Comparison of ENCODE assay signal across 27 mouse cellular contexts in the genomic region with DNA sequence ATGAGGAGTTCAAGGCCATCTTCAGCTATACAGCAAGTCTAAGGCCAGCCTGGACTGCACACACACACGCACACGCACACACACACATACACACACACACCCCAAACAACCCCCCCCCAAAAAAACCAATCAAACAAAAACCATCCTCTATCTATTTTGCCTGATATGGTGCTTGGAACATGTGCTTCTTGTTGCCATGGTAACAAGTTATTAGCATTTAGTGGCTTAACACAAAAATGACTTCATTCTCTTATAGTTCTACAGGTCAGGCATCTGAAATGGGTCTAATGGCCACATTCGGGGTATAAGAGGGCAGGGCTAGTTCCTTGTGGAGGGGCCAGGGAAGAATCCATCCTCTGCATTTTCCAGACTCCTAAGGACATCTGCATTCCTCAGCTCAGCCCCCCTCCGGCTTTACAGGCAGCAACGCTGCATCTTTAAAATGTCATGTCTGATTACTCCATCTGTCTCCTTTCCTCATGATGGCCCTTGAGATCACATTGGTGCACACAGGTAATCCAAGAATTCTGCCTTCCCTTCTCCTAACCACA. TPM values are rescaled to one million over a fixed set of nuclear protein-coding genes. Genes with fewer than 3 reads are reported as not detected.
DNase-seq lines count a peak whose midpoint lies in the region; ATAC-seq lines count a peak whose summit lies in the region.
"Had no signal": no experiment of that assay in that cellular context is flagged by ENCODE, and none has a peak within 500 bp of the region (broad histone marks: within the 10 kb centered on the region; RNA-seq: fewer than 3 reads in every experiment).

No protein-coding gene starts in this region.

- no peak overlapping the region for H3K4me3 ChIP-seq in heart, embryonic 16.5 days (ENCODE audit: low read length)
- H3K4me3 ChIP-seq in heart, embryonic 10.5 days: no peak overlapping the region
- H3K4me3 ChIP-seq in midbrain, embryonic 13.5 days (replicated peaks): no peak overlapping the region
- H3K4me3 ChIP-seq in midbrain, embryonic 10.5 days: no peak overlapping the region
- no peak overlapping the region for H3K4me3 ChIP-seq in hindbrain, embryonic 16.5 days (ENCODE audit: low read length)
- no peak overlapping the region for H3K4me3 ChIP-seq in neural tube, embryonic 15.5 days (replicated peaks)
- H3K4me3 ChIP-seq: embryonic facial prominence, embryonic 12.5 days; limb, embryonic 13.5 days; liver, embryonic 13.5 days had no signal

- H3K9ac ChIP-seq in heart, embryonic 16.5 days (ENCODE audit: low read length): no peak overlapping the region
- no peak overlapping the region for H3K9ac ChIP-seq in midbrain, embryonic 13.5 days (replicated peaks)
- no peak overlapping the region for H3K9ac ChIP-seq in hindbrain, embryonic 16.5 days (ENCODE audit: low read depth, low read length)
- H3K9ac ChIP-seq in neural tube, embryonic 15.5 days (replicated peaks): no peak overlapping the region
- H3K9ac ChIP-seq: embryonic facial prominence, embryonic 12.5 days; limb, embryonic 13.5 days; liver, embryonic 13.5 days had no signal

- no peak for DNase-seq in heart, embryonic 10.5 days (ENCODE audit: low spot score)
- no peak for DNase-seq in midbrain, embryonic 10.5 days (ENCODE audit: low spot score)
- no peak for DNase-seq in adrenal gland, adult 2 months
- DNase-seq: cerebellum, adult 18-20 months; cerebellum, postnatal 14 days; heart, postnatal 10 days; kidney, postnatal 25 days; liver, embryonic 13.5 days; lung, adult 2 months; thymus, postnatal 14 days had no signal

- no peak for ATAC-seq in heart, embryonic 16.5 days (replicated peaks; ENCODE audit: extremely low read depth, insufficient read depth, low FRiP score)
- no peak for ATAC-seq in midbrain, embryonic 13.5 days
- peak; percentile 15; the same call in 1 of the 2 replicates for ATAC-seq in hindbrain, embryonic 16.5 days
- peak; percentile 21; the same call in 1 of the 2 replicates for ATAC-seq in neural tube, embryonic 15.5 days (ENCODE audit: low FRiP score)
- ATAC-seq: intestine, postnatal 0 days had no signal

- H3K27ac ChIP-seq in heart, embryonic 16.5 days (ENCODE audit: low read length): peak overlapping the region; percentile 89; the same call in 1 of the 2 replicates
- H3K27ac ChIP-seq in heart, embryonic 10.5 days: no peak overlapping the region
- 0 out of 2 replicates have a peak overlapping the region, but pooled peaks have one; percentile 6 for H3K27ac ChIP-seq in midbrain, embryonic 13.5 days
- H3K27ac ChIP-seq in midbrain, embryonic 10.5 days (replicated peaks): no peak overlapping the region
- 0 out of 2 replicates have a peak overlapping the region, but pooled peaks have one; percentile 11 for H3K27ac ChIP-seq in hindbrain, embryonic 16.5 days (ENCODE audit: low read depth, low read length)
- peak overlapping the region; percentile 54 for H3K27ac ChIP-seq in neural tube, embryonic 15.5 days (replicated peaks)
- H3K27ac ChIP-seq: limb, embryonic 13.5 days; liver, embryonic 13.5 days had no signal

- 0 out of 2 replicates have a peak, but pooled peaks cover 5% of the 10 kb centered on the region for H3K9me3 ChIP-seq in heart, embryonic 16.5 days (replicated peaks; ENCODE audit: control insufficient read depth, low read length)
- 0 out of 2 replicates have a peak, but pooled peaks cover 3% of the 10 kb centered on the region for H3K9me3 ChIP-seq in heart, embryonic 10.5 days
- peaks cover 3% of the 10 kb centered on the region; the same call in 1 of the 2 replicates for H3K9me3 ChIP-seq in midbrain, embryonic 13.5 days
- no peaks in the 10 kb centered on the region for H3K9me3 ChIP-seq in midbrain, embryonic 10.5 days (replicated peaks)
- H3K9me3 ChIP-seq in hindbrain, embryonic 16.5 days (ENCODE audit: control insufficient read depth, low read length): no peaks in the 10 kb centered on the region
- H3K9me3 ChIP-seq in neural tube, embryonic 15.5 days (replicated peaks): no peaks in the 10 kb centered on the region
- H3K9me3 ChIP-seq: embryonic facial prominence, embryonic 12.5 days; limb, embryonic 13.5 days; liver, embryonic 13.5 days had no signal

- 84% methylated on average over 5 of the region's 5 CpGs for WGBS in heart, embryonic 16.5 days
- WGBS in heart, embryonic 10.5 days: 77% methylated on average over 5 of the region's 5 CpGs
- WGBS in midbrain, embryonic 13.5 days: 71% methylated on average over 5 of the region's 5 CpGs
- 84% methylated on average over 5 of the region's 5 CpGs for WGBS in midbrain, embryonic 10.5 days
- 60% methylated on average over 5 of the region's 5 CpGs for WGBS in hindbrain, embryonic 16.5 days
- 54% methylated on average over 5 of the region's 5 CpGs for WGBS in neural tube, embryonic 15.5 days

- no peaks in the 10 kb centered on the region for H3K36me3 ChIP-seq in heart, embryonic 16.5 days (ENCODE audit: control insufficient read depth, insufficient read depth)
- H3K36me3 ChIP-seq in heart, embryonic 10.5 days: no peaks in the 10 kb centered on the region
- H3K36me3 ChIP-seq in midbrain, embryonic 13.5 days: no peaks in the 10 kb centered on the region; the same call in 1 of the 2 replicates
- H3K36me3 ChIP-seq in midbrain, embryonic 10.5 days: no peaks in the 10 kb centered on the region
- peaks cover 5% of the 10 kb centered on the region; the same call in 1 of the 2 replicates for H3K36me3 ChIP-seq in hindbrain, embryonic 16.5 days (ENCODE audit: control insufficient read depth, insufficient read depth, low read length)
- H3K36me3 ChIP-seq in neural tube, embryonic 15.5 days: no peaks in the 10 kb centered on the region
- H3K36me3 ChIP-seq: embryonic facial prominence, embryonic 12.5 days; limb, embryonic 13.5 days; liver, embryonic 13.5 days had no signal

- peaks cover 41% of the 10 kb centered on the region for H3K4me1 ChIP-seq in heart, embryonic 16.5 days (ENCODE audit: control insufficient read depth, insufficient read depth, low read length)
- peaks cover 41% of the 10 kb centered on the region for H3K4me1 ChIP-seq in heart, embryonic 10.5 days
- H3K4me1 ChIP-seq in midbrain, embryonic 13.5 days (replicated peaks): peaks cover 40% of the 10 kb centered on the region
- peaks cover 30% of the 10 kb centered on the region for H3K4me1 ChIP-seq in midbrain, embryonic 10.5 days
- peaks cover 22% of the 10 kb centered on the region for H3K4me1 ChIP-seq in hindbrain, embryonic 16.5 days (ENCODE audit: control insufficient read depth, insufficient read depth, low read depth, low read length)
- peaks cover 31% of the 10 kb centered on the region for H3K4me1 ChIP-seq in neural tube, embryonic 15.5 days
- H3K4me1 ChIP-seq: liver, embryonic 13.5 days had no signal

- no peaks in the 10 kb centered on the region for H3K27me3 ChIP-seq in heart, embryonic 16.5 days (ENCODE audit: control insufficient read depth, insufficient read depth, low read length)
- H3K27me3 ChIP-seq in heart, embryonic 10.5 days (ENCODE audit: insufficient read depth, poor library complexity, severe bottlenecking): no peaks in the 10 kb centered on the region
- no peaks in the 10 kb centered on the region for H3K27me3 ChIP-seq in midbrain, embryonic 13.5 days
- no peaks in the 10 kb centered on the region for H3K27me3 ChIP-seq in midbrain, embryonic 10.5 days (ENCODE audit: low read depth, poor library complexity, severe bottlenecking)
- H3K27me3 ChIP-seq in hindbrain, embryonic 16.5 days (replicated peaks; ENCODE audit: control insufficient read depth, insufficient read depth, low read length): no peaks in the 10 kb centered on the region
- H3K27me3 ChIP-seq in neural tube, embryonic 15.5 days (replicated peaks): no peaks in the 10 kb centered on the region
- H3K27me3 ChIP-seq: embryonic facial prominence, embryonic 12.5 days; limb, embryonic 13.5 days; liver, embryonic 13.5 days had no signal

- H3K4me2 ChIP-seq in heart, embryonic 16.5 days (ENCODE audit: low read depth, low read length): no peak overlapping the region
- H3K4me2 ChIP-seq in midbrain, embryonic 13.5 days (replicated peaks): no peak overlapping the region
- no peak overlapping the region for H3K4me2 ChIP-seq in hindbrain, embryonic 16.5 days (ENCODE audit: low read length)
- H3K4me2 ChIP-seq in neural tube, embryonic 15.5 days: no peak overlapping the region
- H3K4me2 ChIP-seq: embryonic facial prominence, embryonic 12.5 days; limb, embryonic 13.5 days; liver, embryonic 13.5 days had no signal

RNA-seq across cellular contexts. Expression of a gene that starts 46.5 kb away (rescaled TPM):
- polyA plus RNA-seq in heart, embryonic 16.5 days (2015; fragmentation: Nextera tagmentation; extraction: Ambion mirVana): not detected in 2 replicates
- polyA plus RNA-seq in heart, embryonic 10.5 days (2016; fragmentation: Nextera tagmentation; extraction: Ambion mirVana): not detected in 2 replicates
- polyA plus RNA-seq in midbrain, embryonic 13.5 days (2015; fragmentation: Nextera tagmentation; extraction: Ambion mirVana): not detected in 2 replicates
- polyA plus RNA-seq in midbrain, embryonic 10.5 days (2016; fragmentation: Nextera tagmentation; extraction: Ambion mirVana): 0.12 TPM in 1 of 2 replicates, not detected in the other
- polyA plus RNA-seq in hindbrain, embryonic 16.5 days (2015; fragmentation: Nextera tagmentation; extraction: Ambion mirVana): not detected in 2 replicates
- polyA plus RNA-seq in neural tube, embryonic 15.5 days (2015; fragmentation: Nextera tagmentation; extraction: Ambion mirVana): not detected in 2 replicates
- under 1 TPM in 1 of 2 experiments, not detected in 1; 0.31 TPM for total RNA-seq in adrenal gland, adult 2 months (2021)
- not detected in 2 replicates for polyA plus RNA-seq in adrenal gland, adult 2 months (2012; rRNA removed)
- total RNA-seq: adrenal gland, adult 18-20 months; gastrocnemius, adult 18-20 months; gastrocnemius, postnatal 4 days; heart, adult 8-10 months; heart, postnatal 10 days; left cerebral cortex, postnatal 14 days; megakaryocyte, adult 5-6 weeks; monocyte, adult 5-6 weeks had no signal
- polyA plus RNA-seq: intestine, postnatal 0 days; kidney, embryonic 14.5 days; limb, embryonic 13.5 days; lung, adult 2 months; neural tube, embryonic 11.5 days; spleen, adult 2 months had no signal

Comparison
In these comparisons a context has a peak if more than half of its experiments do, and no peak if none do; other contexts are left out.
1. H3K27ac ChIP-seq: peak in heart, embryonic 16.5 days (single experiment), midbrain, embryonic 13.5 days (single experiment), hindbrain, embryonic 16.5 days (single experiment) and neural tube, embryonic 15.5 days (single experiment); none in heart, embryonic 10.5 days (single experiment) and midbrain, embryonic 10.5 days (single experiment).
2. ATAC-seq: peak in hindbrain, embryonic 16.5 days (single experiment) and neural tube, embryonic 15.5 days (single experiment); none in heart, embryonic 16.5 days (single experiment) and midbrain, embryonic 13.5 days (single experiment).